Mouse (Mus musculus): ENCODE measurements around the gene 4931429L15Rik.
"Not testable (repeated sequence)": the region's sequence is repeated elsewhere in the genome, so short reads cannot be mapped to it uniquely, and the experiment has no call there.

Gene 4931429L15Rik

DNA sequence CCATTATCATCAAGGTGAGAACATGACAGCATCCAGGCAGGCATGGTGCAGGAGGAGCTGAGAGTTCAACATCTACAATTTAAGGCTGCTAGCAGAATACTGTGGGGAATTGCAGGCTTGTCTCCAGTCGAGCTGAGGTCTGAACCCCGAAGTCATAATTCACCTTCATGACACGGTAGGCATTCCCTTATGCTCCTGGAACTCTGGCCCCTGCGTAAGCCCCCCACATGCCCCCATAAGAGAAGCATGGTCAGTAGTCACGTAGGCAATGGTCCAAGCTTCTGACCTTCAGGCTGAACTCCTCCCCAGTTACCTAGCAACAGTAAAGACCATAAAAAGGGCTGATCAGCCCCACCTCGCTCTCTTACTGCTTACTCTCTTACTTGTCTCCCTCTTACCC lies at the start of gene 4931429L15Rik:
TSS of gene 4931429L15Rik (minus strand) at position 101 of the 400 bp plus-strand sequence.
- DNase-seq (ENCODE audit: low read depth) = not testable (repeated sequence)

DNA sequence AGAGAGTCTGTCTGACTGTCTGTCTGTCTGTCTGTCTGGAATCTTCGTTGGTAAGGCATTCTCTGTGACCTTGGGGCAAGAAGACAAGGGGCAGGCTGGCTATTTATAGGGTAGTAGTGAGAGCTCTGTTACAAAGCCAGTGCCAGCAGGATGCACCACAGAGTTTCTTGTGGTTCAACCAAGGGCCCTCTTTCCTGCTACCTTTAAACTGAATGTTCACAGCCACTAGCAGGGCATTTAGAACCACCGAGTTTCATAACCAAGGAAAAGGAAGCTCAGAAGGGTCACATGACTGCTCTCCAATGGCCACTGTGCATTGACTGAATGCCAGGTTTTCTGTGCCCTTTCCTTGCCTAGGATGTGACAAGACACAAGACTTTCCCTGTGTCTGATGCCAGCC lies 42.7 kb upstream of the 4931429L15Rik start:
- DNase-seq (ENCODE audit: low read depth) = no peak

- no peak for DNase-seq (ENCODE audit: low read depth)
Observed at GRCm38 (mm10) chr9:46361461-46362111, 41.8 kb upstream of the 4931429L15Rik start.

GRCm38 (mm10) chr9:46353992-46354391 lies 34.2 kb upstream of the 4931429L15Rik start:
- peak; percentile 70 for DNase-seq (ENCODE audit: low read depth)

GRCm38 (mm10) chr9:46353330-46353724 lies 33.5 kb upstream of the 4931429L15Rik start:
- DNase-seq (ENCODE audit: low read depth) = no peak

DNA sequence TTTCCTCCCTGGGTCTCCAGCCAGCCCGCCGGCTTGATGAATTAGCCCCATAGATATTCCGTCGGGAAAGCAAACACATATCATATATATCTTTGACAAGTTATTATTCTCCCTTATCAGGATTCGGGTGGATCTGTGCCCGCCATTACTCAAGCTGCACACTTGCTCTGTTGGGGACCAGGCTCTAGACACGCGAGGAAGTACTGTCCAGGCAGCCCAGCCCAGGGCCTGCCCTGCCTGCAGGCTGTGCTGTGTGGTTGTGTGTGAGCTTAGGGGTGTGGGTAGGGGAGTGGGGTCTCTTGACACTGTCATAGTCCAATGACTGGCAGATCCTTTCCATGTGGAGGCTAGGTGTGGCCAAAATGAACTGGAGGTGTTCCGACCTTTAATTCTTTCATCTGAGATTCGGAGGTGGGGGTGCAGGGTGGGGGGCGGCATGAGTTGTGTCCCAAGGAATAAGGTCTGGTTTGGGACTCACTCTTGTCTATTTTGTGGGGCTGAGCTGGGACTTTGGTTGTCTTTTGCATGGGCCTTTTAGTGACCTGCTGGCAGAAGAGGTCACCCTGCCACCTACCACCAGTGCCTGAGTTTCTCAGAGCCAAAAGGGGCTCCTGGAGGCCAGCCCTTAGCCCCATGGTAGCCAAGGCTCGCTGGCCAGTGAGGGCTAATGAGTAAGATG lies 33.0 kb upstream of the 4931429L15Rik start:
- no peak for DNase-seq (ENCODE audit: low read depth)

GRCm38 (mm10) chr9:46350451-46350981 lies 30.7 kb upstream of the 4931429L15Rik start:
- no peak for DNase-seq (ENCODE audit: low read depth)

DNA sequence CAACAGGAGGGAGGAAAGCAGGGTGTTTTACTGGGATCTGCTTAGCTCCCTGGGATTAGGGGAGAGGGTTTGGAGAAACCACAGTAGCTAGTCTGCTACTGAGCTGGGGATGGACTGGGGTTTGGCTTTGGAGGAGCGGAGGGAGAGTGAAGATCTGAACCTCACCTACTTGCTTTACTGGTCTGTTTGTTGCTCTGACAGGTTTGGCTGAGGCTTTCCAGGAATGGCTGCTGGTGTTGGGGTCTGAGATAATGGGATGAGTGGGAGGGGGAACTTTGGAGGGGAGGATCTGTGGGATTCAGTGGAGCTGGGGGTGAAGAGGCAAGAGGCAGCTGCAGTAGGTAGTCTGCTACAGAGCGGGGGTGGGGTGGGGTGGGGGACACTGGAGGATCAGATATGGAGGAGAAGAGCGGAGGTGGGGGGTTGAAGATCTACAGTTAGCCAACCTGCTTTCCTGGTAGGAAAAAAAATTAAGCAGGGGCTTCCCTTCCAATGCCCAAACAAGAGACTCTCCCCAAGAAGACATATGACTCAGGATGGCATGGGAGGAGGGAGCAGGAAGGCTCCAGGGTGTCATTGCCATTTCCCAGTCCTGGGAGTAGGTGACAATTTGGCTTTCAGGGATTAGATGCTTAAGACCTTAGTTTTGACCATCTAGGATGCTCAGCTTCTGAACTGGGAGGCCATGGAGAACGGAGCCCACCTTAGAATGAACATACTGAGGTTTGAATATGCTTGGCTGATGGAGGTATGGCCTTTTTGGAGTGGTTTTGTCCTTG lies 26.3 kb upstream of the 4931429L15Rik start:
- DNase-seq (ENCODE audit: low read depth) = no peak

DNA sequence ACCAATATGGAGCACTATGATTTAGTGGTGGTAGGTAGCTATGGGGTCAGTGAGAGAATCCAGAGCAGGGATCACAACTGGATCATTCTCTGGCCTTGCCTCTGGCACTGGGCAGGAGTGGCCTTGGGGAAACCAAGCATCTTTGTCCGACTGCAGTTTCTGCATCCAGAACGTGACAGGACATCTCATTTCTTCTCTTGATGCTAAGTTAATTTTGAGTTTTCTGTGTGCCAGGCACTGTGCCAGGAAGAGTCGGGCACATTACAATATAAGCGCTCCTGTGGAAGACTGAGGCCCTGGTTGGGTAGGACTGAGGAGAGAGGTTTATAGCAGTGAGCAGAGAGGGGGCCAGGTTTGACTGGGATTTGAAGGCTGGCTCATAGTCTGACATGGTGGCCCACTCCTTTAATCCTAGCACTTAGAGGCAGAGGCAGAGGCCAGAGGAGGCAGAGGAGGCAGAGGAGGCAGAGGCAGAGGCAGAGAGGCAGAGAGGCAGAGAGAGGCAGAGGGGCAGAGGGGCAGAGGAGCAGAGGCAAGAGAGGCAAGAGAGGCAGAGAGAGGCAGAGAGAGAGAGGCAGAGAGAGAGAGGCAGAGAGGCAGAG lies 19.4 kb upstream of the 4931429L15Rik start:
- no peak for DNase-seq (ENCODE audit: low read depth)

GRCm38 (mm10) chr9:46338384-46338783 lies 18.6 kb upstream of the 4931429L15Rik start:
- no peak for DNase-seq (ENCODE audit: low read depth)

GRCm38 (mm10) chr9:46337852-46338291 lies 18.1 kb upstream of the 4931429L15Rik start:
- DNase-seq (ENCODE audit: low read depth) = no peak

- DNase-seq (ENCODE audit: low read depth) = no peak
Observed at GRCm38 (mm10) chr9:46337331-46337730, 17.5 kb upstream of the 4931429L15Rik start.

DNA sequence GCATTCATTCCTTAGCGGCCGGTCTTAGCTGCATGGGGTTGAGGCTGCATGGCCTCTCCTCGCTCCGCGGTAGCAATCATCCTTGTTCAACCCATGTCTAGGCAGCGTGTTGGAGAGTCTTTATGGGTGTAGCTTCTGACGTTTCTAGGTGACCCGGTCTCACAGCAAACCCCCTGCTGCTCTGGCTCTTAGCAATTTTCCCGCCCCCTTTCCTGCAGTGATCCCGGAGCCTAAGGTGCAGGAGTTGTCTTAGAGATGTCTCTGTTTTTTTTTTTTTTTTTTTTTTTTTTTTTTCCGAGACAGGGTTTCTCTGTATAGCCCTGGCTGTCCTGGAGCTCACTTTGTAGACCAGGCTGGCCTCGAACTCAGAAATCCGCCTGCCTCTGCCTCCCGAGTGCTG lies 16.5 kb upstream of the 4931429L15Rik start:
- not testable (repeated sequence) for DNase-seq (ENCODE audit: low read depth)

DNA sequence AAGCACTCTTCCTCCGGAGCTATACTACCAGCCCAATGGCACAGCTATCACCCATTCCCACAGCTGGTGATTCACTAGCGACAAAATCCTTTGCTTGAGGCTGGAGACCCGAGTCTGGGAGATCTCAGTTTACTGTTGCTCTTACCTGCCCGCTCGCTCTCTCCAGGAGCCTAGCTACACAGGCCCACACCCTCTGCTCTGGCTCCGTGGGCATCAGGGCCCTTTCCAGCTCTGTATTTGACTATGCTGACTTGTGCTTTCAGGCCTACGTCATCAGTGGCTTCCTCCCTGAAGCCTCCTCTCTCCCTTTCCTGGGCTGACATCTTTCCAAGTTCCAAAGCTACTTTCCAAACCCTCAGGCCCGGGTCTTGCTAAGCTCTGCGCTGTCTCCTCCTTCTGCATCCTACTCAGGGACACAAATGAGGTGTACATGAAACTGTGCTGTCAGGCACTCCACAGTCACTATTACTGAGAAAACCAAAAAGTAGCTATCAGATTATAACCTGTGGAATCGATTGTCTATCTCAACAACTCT lies 15.7 kb upstream of the 4931429L15Rik start:
- no peak for DNase-seq (ENCODE audit: low read depth)

DNA sequence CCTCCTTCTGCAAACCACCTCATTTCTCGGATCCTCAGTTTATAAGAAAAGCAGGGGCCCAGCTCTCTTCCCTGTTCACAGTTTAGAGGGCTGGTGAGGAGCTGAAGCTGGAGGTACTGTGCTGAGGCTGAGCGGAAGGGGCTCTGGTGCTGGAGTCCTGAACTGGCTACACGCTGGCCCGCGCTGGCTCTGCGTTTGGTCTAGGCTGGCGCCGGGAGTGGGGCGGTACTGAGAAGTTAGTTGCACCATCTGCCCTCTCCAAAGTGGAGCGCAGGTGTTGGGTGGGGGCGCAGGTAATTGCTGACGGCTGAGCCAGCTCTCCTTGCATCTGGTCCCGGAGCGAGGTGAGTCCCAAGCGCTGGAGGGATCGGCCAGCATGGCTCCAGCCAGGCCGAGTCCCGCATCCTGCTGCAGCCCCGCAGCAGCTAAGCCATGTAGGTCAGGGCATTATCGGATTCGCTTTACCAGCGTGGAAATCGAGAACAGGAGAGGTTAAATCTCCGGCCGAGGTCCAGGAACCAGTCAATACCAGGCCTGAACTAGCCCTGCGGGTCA lies 14.8 kb upstream of the 4931429L15Rik start:
- no peak for DNase-seq (ENCODE audit: low read depth)

DNA sequence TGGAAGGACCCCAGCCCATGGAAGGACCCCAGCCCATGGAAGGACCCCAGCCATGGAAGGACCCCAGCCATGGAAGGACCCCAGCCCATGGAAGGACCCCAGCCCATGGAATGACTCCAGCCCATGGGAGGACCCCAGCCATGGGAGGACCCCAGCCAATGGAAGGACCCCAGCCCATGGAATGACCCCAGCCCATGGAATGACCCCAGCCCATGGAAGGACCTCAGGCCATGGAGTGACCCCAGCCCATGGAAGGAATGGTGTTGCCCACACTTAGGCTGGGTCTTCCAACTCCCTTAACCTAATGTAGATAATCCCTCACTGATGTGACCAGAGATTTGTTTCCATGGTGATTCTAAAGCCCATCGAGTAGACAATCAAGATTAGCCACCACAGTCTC lies 11.5 kb upstream of the 4931429L15Rik start:
- no peak for DNase-seq (ENCODE audit: low read depth)

DNA sequence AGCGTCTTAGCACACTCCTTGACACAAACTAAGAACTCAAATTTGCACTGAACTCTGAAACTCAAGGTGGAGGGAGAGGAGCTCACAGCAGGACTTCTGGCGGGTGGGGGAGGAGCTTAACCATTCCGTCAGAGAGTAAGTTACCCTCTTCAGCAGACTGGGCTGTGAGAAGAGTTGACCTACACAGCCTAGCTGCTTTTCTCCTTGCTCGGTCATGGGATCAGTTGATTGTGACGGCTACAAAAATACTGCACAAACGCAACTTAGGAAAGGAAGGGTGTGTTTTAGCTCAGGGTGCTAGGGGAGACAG lies 10.8 kb upstream of the 4931429L15Rik start:
- DNase-seq (ENCODE audit: low read depth) = no peak

DNA sequence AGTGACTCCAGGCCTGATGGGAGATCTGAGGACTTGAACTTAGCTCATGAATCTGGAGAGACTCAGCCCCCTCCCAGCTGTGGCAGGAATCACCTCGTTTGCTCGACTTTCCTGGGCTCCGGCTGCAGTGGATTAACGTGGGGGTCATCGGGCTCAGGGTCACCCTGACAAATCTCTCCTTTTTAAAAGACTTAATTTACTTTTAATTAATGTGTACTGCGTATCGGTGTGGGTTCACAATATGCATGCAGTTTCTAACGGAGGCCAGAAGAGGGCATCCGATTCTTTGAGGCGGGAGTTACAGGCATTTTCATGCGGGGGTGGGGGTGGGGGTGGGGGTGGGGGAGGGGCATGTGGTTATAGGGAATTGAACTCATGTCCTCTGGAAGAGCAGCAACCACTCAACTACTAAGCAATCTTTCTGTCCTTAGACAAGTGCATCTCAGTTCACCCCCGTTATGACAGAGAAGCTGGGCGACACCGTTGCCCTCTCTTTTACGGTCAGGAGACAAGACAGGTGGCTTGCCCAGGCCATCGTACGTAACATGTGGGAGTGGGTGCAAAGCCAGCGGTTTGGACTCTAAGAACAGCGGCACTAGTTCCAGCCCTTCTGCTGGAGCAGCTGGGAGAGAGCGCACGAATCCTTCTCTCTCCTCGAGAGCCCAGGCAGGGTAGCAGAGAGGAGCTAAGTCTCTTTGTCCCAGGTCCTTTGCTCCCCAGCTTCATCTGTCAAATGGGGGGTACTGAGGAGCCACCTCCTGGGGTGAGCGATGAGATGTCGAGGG lies 10.2 kb upstream of the 4931429L15Rik start:
- no peak for DNase-seq (ENCODE audit: low read depth)

DNA sequence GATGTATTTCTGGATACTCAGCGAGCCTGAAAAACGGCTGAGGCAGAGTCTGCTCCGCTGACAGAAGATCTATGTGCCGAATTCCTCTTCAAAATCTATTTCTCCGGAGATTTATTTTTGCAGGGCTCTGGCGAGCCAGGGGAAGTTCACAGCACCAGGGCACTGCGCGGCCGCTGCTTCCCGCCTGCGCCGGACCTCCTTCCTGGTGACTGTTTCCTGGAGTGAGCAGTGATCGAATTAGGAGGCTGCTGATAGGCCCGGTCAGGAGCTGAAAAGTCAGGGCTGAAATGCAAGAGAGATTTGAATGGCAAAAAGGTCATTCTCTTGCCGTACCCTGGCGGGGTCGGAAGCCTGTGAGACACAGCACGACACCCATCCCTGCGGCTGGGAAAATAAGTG lies 9.5 kb upstream of the 4931429L15Rik start:
- no peak for DNase-seq (ENCODE audit: low read depth)

GRCm38 (mm10) chr9:46328572-46329249 lies 8.9 kb upstream of the 4931429L15Rik start:
- no peak for DNase-seq (ENCODE audit: low read depth)
